Mouse (Mus musculus): ENCODE measurements around the gene Olfr1036.
"Not testable (repeated sequence)": the region's sequence is repeated elsewhere in the genome, so short reads cannot be mapped to it uniquely, and the experiment has no call there.

The Olfr1036 gene

DNA sequence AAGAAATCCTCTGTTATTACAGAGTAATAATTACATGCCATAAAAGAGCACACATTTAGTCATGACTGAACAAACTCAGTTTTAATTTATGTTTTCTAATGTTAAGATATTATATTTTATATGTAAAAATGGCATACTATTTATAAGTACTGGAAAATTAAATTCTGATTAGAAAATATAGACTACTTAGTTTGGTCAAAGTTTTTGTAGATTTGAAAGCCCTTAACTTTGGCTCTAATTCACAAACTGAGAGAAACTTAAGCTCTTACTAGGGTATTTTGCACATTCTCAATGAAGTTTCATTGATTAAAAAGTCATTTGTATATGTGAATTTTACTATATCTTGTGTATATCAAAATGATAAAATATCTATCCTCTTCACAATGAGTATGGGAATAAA lies at the start of gene Olfr1036:
Gene Olfr1036, plus strand, starts transcription at position 301 of the 400 bp plus-strand sequence.
- not testable (repeated sequence) for DNase-seq

DNA sequence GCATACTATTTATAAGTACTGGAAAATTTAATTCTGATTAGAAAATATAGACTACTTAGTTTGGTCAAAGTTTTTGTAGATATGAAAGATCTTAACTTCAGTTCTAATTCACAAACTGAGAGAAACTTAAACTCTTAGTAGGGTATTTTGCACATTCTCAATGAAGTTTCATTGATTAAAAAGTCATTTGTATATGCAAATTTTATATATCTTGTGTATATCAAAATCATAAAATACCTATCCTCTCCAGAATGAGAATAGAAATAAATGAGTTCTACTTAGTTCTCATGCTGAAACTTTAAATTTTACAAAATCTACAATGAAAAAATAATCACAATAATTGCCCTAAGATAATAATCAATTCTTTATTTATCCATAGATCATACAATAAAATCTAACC lies 28.2 kb upstream of the Olfr1036 start, which contains the start of gene Olfr1034:
Gene Olfr1034, plus strand, starts transcription at position 301 of the 400 bp plus-strand sequence.
- DNase-seq = no peak

DNA sequence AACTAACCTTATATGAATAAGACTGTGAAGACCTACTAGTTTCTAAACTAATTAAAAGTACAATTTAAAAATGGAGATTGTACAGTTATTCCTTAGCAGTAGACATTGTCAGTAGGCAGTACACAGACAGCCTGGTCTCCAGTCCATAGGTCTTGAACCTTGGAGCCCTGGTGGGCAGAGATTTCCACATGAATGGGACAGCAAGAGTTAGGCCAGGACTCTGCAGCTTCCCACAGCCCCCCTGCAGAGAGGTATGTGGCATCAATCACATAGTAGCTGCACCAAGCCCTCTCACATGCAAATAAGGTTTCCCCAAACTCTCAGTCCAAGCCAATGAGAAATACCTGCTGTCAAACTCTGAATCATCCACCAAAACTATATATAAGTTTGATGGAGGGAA lies 23.0 kb upstream of the Olfr1036 start:
- DNase-seq = not testable (repeated sequence)

DNA sequence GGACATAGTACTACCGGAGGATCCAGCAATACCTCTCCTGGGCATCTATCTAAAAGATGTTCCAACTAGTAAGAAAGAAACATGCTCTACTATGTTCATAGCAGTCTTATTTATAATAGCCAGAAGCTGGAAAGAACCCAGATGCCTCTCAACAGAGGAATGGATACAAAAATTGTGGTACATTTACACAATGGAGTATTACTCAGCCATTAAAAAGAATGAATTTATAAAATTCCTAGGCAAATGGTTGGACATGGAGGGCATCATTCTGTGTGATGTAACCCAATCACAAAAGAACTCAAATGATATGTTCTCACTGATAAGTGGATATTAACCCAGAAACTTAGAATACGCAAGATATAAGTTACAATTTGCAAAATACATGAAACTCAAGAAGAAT lies 10.0 kb upstream of the Olfr1036 start:
- DNase-seq = not testable (repeated sequence)

DNA sequence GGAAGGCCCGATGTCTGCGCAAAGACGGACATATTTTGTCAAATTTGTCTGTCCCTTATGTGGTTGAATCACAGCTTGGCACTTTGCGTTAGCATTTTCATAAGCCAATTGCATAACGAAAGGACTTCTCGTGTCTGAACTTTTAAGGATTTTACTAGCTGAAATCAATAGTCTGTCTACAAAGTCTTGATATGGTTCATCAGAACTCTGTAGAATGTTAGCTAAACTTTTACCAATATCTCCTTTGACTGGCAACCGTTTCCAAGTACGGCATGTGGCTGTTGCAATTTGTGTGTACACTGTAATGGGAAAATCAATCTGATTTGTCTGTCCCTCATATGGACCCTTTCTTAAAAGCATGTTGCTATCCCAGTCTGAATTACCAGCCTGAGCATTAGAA lies 3.6 kb upstream of the Olfr1036 start:
- DNase-seq = no peak

DNA sequence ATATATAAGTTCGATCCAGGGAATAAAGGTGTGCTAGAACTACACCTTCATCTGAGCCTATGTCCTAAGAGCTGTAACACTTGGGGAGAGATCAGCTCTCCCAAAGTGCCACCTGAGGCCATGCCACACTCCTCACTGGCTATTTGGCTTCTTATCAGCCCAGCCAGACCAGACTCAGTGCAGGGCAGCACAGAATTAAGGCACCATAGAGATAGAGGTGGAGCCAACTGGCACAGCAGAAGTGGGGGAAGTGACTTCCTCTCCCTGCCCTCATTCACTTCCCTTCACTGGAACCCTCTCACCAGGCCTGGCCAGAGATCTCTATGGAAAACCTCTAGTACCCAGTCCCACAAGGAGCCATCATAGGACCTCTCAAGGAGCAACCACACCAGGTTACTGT lies 6.7 kb downstream of the Olfr1036 start:
- DNase-seq = not testable (repeated sequence)

DNA sequence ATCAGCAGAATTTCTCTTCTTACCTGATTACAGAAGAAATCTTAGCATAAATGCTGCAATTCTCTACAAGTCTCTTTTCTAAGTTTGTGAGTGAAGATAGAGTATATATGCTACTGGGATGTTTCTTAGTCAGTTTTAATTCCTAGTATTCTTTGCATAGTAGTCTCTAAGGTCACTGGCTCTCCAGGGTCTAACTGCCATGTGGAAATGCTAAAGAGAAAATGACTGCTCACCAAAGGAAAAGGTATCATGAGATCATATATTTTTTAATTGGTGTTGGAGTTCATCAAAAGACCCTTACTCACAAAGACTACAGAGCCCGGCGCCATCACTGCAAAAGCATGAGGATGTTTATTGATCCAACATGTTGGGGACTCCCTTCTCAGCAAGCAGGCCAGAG lies 13.5 kb downstream of the Olfr1036 start, which contains the start of gene Olfr1037:
Gene Olfr1037, minus strand, starts transcription at position 101 of the 400 bp plus-strand sequence.
- DNase-seq = no peak

Measured in lung, adult 18-20 months (tissue).